Mouse (Mus musculus) liver, embryonic 15.5 days (tissue): ENCODE measurements around the gene Gm17428. TPM values are rescaled to one million over a fixed set of nuclear protein-coding genes. Genes with fewer than 3 reads are reported as not detected.

Experiments
- ATAC-seq: fragments of 200-750 bp; cut with Nextera tagmentation; 2 replicates; pipeline ENCODE4 v1.8.0; 2017; ENCODE audit warnings: moderate number of reproducible peaks, mild to moderate bottlenecking, moderate library complexity; ENCODE audit not compliant: insufficient read depth
- H3K27ac ChIP-seq: fragments of 300-500 bp; sonication (generic); replicated peaks from 2 replicates; pipeline ENCODE4 v1.5.1; 2015; ENCODE audit warnings: mild to moderate bottlenecking, inconsistent platforms
- H3K27me3 ChIP-seq: fragments of 300-500 bp; sonication (generic); 2 replicates; pipeline ENCODE4 v1.6.1; 2015; ENCODE audit warnings: mild to moderate bottlenecking, inconsistent platforms
- H3K36me3 ChIP-seq: fragments of 300-500 bp; sonication (generic); replicated peaks from 2 replicates; pipeline ENCODE4 v1.6.1; 2015; ENCODE audit warnings: moderate library complexity, mild to moderate bottlenecking, inconsistent platforms
- H3K4me1 ChIP-seq: fragments of 300-500 bp; sonication (generic); replicated peaks from 2 replicates; pipeline ENCODE4 v1.6.1; 2015; ENCODE audit warnings: inconsistent platforms
- H3K4me2 ChIP-seq: fragments of 300-500 bp; sonication (generic); 2 replicates; pipeline ENCODE4 v1.6.1; 2015; ENCODE audit warnings: moderate library complexity, mild to moderate bottlenecking, inconsistent platforms
- H3K4me3 ChIP-seq: fragments of 300-500 bp; sonication (generic); replicated peaks from 2 replicates; pipeline ENCODE4 v1.5.1; 2015; ENCODE audit warnings: mild to moderate bottlenecking, inconsistent platforms
- H3K9ac ChIP-seq: fragments of 300-500 bp; sonication (generic); 2 replicates; pipeline ENCODE4 v1.6.1; 2015; ENCODE audit warnings: moderate library complexity, mild to moderate bottlenecking, inconsistent platforms
- H3K9me3 ChIP-seq: fragments of 300-500 bp; sonication (generic); replicated peaks from 2 replicates; pipeline ENCODE4 v1.6.1; 2016; ENCODE audit warnings: inconsistent platforms
- WGBS: fragments of 180-500 bp; shearing (Covaris S2); methylation state at CpG from one replicate; pipeline ENCODE4 v1.1.7; 2015; ENCODE audit warnings: mixed read lengths; ENCODE audit not compliant: insufficient replicate concordance; 5-methylcytosine and 5-hydroxymethylcytosine counted together
- polyA plus RNA-seq: library from polyadenylated mRNA; unstranded; fragments of >200 nt; fragmentation: Nextera tagmentation; extraction: Ambion mirVana; gene quantifications from 2 replicates; pipeline ENCODE4 v1.2.1, GENCODE M21; 2015

Gene Gm17428
- polyA plus RNA-seq, 1 experiment from 2014 or later = not detected

GRCm38 (mm10) chr14:55002687-55003120 lies 26.0 kb downstream of the Gm17428 start:
- Histone ChIP-seq H3K4me1 (0 out of 2 replicates have a peak, but pooled peaks cover 6% of the 10 kb centered on the region), H3K27ac (no peak overlapping the region), H3K27me3 (no peaks in the 10 kb centered on the region), H3K36me3 (no peaks in the 10 kb centered on the region), H3K9ac (no peak overlapping the region), H3K4me3 (no peak overlapping the region), H3K9me3 (no peaks in the 10 kb centered on the region), H3K4me2 (no peak overlapping the region)
- no peak for ATAC-seq
- 39% methylated on average over 7 of the region's 7 CpGs for WGBS

GRCm38 (mm10) chr14:55003878-55004855 lies 27.4 kb downstream of the Gm17428 start:
- Histone ChIP-seq H3K9me3 (no peaks in the 10 kb centered on the region), H3K4me2 (no peak overlapping the region), H3K4me3 (no peak overlapping the region), H3K36me3 (no peaks in the 10 kb centered on the region), H3K27ac (no peak overlapping the region), H3K9ac (no peak overlapping the region), H3K27me3 (no peaks in the 10 kb centered on the region), H3K4me1 (0 out of 2 replicates have a peak, but pooled peaks cover 6% of the 10 kb centered on the region)
- ATAC-seq = no peak
- 44% methylated on average over 18 of the region's 18 CpGs for WGBS

DNA sequence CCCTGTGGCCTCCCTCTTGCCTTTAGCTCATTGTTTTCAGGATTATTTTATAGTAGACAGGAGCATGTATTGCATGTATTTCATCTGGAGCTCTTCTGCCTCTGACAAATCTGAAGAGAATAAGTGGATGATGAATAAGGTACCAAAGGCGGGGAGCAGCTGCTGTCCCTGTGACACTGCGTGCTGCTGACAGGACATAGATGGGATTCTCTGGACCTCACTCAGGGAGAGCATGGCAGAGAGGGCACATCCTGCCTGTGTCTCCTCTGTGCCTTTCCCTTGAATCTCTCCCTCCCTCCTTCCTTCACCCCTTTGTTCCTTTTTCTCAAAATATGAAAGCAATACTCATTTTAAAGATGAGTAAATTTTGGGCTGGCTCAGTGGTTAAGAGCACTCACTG lies 28.8 kb downstream of the Gm17428 start:
- ATAC-seq = no peak
- Histone ChIP-seq H3K4me3 (no peak overlapping the region), H3K4me1 (0 out of 2 replicates have a peak, but pooled peaks cover 6% of the 10 kb centered on the region), H3K4me2 (no peak overlapping the region), H3K36me3 (no peaks in the 10 kb centered on the region), H3K27ac (no peak overlapping the region), H3K9me3 (no peaks in the 10 kb centered on the region), H3K27me3 (no peaks in the 10 kb centered on the region), H3K9ac (no peak overlapping the region)
- WGBS = 77% methylated on average over 2 of the region's 2 CpGs

GRCm38 (mm10) chr14:55005967-55006366 lies 29.2 kb downstream of the Gm17428 start:
- 0 out of 2 replicates have a peak, but pooled peaks cover 6% of the 10 kb centered on the region for H3K4me1 ChIP-seq
- no peak overlapping the region for H3K4me3 ChIP-seq
- H3K27ac ChIP-seq = no peak overlapping the region
- no peak overlapping the region for H3K4me2 ChIP-seq
- H3K9me3 ChIP-seq = no peaks in the 10 kb centered on the region
- no peaks in the 10 kb centered on the region for H3K36me3 ChIP-seq
- H3K27me3 ChIP-seq = no peaks in the 10 kb centered on the region
- H3K9ac ChIP-seq = no peak overlapping the region
- 74% methylated on average over 8 of the region's 8 CpGs for WGBS
- ATAC-seq = no peak

DNA sequence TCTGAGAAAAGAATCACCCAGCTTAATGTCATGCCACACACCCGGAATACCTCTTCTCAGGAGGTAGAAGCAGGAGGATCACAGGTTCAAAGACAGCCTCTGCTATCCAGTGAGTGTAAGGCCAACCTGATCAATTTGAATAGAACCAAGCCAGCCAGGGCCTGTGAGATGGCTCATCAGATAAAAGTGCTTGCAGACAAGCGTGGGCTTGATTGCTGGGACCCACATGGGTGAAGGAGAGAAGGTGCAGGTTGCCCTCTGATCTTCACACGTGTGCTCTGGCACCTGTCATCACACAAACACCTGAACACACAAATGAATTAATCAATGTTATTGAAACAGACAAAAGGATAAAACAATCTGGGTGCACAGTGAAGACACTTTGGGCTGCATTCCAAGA lies 29.8 kb downstream of the Gm17428 start:
- 42% methylated on average over 3 of the region's 3 CpGs for WGBS
- no peaks in the 10 kb centered on the region for H3K36me3 ChIP-seq
- no peaks in the 10 kb centered on the region for H3K9me3 ChIP-seq
- H3K9ac ChIP-seq = no peak overlapping the region
- no peak overlapping the region for H3K27ac ChIP-seq
- no peak for ATAC-seq
- H3K4me1 ChIP-seq = 0 out of 2 replicates have a peak, but pooled peaks cover 6% of the 10 kb centered on the region
- H3K4me2 ChIP-seq = no peak overlapping the region
- H3K4me3 ChIP-seq = no peak overlapping the region
- no peaks in the 10 kb centered on the region for H3K27me3 ChIP-seq

DNA sequence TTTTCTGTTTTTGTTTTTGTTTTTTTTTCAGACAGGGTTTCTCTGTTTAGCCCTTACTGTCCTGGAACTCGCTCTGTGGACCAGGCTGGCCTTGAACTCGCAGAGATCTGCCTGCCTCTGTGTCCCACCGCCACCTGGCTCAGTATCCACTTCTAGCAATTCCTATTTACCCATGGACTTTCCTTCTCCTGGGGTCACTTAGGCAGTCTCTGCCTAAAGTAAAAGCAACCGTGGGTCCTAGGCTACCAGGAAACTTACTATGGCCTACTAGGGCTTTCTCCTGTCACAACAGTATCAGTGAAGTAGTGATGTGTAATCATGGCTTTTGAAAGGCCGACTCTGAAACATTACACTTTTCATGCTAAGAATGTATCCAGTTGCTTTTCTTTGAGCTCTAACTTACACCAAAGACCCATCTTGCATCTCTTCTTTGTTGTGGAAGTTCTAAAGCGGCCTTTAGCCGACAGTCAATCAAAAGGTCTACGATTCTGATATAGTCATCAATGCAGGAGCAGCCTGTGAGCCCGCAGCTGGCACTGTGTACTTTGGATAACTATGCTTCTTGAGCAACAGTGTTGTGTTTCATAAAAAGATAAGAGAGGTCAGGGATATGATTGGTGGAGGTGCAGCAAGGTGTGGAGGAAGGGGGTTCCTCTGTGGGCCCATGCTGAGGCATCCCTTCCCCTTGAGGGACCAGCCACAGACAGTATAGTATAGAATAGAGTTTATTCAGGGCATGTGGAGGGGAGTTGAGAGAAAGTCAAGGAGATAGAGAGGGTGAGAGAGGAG lies 30.6 kb downstream of the Gm17428 start:
- Histone ChIP-seq H3K9ac (no peak overlapping the region), H3K27me3 (no peaks in the 10 kb centered on the region), H3K4me1 (0 out of 2 replicates have a peak, but pooled peaks cover 6% of the 10 kb centered on the region), H3K27ac (no peak overlapping the region), H3K4me3 (no peak overlapping the region), H3K4me2 (no peak overlapping the region), H3K9me3 (no peaks in the 10 kb centered on the region), H3K36me3 (no peaks in the 10 kb centered on the region)
- ATAC-seq = no peak
- WGBS = 61% methylated on average over 9 of the region's 9 CpGs

GRCm38 (mm10) chr14:55008417-55008816 lies 31.7 kb downstream of the Gm17428 start:
- Histone ChIP-seq H3K27me3 (no peaks in the 10 kb centered on the region), H3K4me2 (no peak overlapping the region), H3K4me3 (no peak overlapping the region), H3K9me3 (no peaks in the 10 kb centered on the region), H3K4me1 (0 out of 2 replicates have a peak, but pooled peaks cover 6% of the 10 kb centered on the region), H3K36me3 (no peaks in the 10 kb centered on the region), H3K9ac (no peak overlapping the region), H3K27ac (no peak overlapping the region)
- no peak for ATAC-seq
- 61% methylated on average over 8 of the region's 8 CpGs for WGBS

GRCm38 (mm10) chr14:55011116-55011515 lies 34.4 kb downstream of the Gm17428 start:
- Histone ChIP-seq H3K27me3 (no peaks in the 10 kb centered on the region), H3K4me2 (no peak overlapping the region), H3K9ac (no peak overlapping the region), H3K36me3 (no peaks in the 10 kb centered on the region), H3K9me3 (no peaks in the 10 kb centered on the region), H3K4me1 (peaks cover 7% of the 10 kb centered on the region), H3K27ac (no peak overlapping the region), H3K4me3 (no peak overlapping the region)
- WGBS = 57% methylated on average over 4 of the region's 4 CpGs
- ATAC-seq = no peak

GRCm38 (mm10) chr14:55014591-55014990 lies 37.9 kb downstream of the Gm17428 start:
- Histone ChIP-seq H3K9me3 (no peaks in the 10 kb centered on the region), H3K9ac (peak overlapping the region; percentile 72), H3K4me2 (peak overlapping the region; percentile 96), H3K27ac (peak overlapping the region; percentile 86), H3K27me3 (no peaks in the 10 kb centered on the region), H3K4me1 (peaks cover 18% of the 10 kb centered on the region), H3K4me3 (peak overlapping the region; percentile 73), H3K36me3 (peaks cover 18% of the 10 kb centered on the region)
- WGBS = under 1% methylated on average over 27 of the region's 27 CpGs
- ATAC-seq = peak; percentile 47

DNA sequence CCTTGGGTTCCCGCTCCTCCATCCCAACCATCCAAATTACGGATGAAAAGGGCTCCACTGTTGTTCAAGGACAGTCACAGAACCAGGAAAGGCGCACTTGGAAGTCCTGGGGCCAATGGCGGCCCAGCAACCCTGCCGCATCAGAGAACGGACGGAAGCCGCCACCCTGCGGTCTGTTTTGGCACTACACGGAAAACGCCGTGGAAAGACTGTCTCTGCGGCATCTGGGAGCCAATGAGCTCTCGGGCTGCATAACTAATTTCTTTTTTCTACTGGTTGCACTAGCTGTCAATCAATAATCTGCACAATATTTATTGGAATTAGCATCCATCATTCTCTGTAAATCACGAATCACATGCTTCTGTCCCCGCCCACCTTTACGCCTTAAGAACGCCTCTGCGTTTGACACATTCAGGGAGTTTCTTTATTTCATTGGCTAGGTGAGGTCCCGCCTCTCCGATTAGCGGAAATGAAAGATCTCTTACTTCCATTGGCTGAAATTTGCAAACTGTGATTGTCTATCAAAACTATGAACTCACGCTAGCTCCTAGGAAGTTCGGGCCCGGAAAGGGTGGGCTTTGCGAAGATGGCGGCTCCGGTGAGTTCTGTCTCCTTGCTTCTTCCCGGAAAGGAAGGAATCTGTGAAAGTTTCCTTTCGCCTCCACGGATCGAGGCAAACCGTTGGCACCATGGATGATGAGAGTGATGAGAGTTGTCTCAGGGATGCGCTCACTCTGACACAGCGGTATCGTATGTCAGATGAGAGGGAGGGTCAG lies 38.4 kb downstream of the Gm17428 start, which contains the start of gene Ngdn:
Ngdn (plus strand) TSS at position 464 of the 776 bp plus-strand sequence.
- ATAC-seq = peak; percentile 93
- under 1% methylated on average over 36 of the region's 36 CpGs for WGBS
- H3K36me3 ChIP-seq = peaks cover 18% of the 10 kb centered on the region
- H3K27ac ChIP-seq = peak within 1 kb of the TSS; percentile 86
- peak within 1 kb of the TSS; percentile 96 for H3K4me2 ChIP-seq
- no peaks in the 10 kb centered on the region for H3K27me3 ChIP-seq
- H3K9ac ChIP-seq = peak within 1 kb of the TSS; percentile 72
- peak within 1 kb of the TSS; percentile 73 for H3K4me3 ChIP-seq
- no peaks in the 10 kb centered on the region for H3K9me3 ChIP-seq
- H3K4me1 ChIP-seq = peaks cover 18% of the 10 kb centered on the region
